Mouse (Mus musculus): ENCODE results near the gene Npff.
A peak's percentile ranks its signal among the peaks of the same experiment; 100 is the strongest.

The Npff gene

GRCm38 (mm10) chr15:102521480-102521879 lies 3.3 kb downstream of the Npff start:
- no peak for ATAC-seq (ENCODE audit: insufficient number of reproducible peaks, low FRiP score, low TSS enrichment)

- ATAC-seq (ENCODE audit: insufficient number of reproducible peaks, low FRiP score, low TSS enrichment): no peak
These were observed 4.3 kb downstream of the Npff start for GRCm38 (mm10) chr15:102520416-102520815.

GRCm38 (mm10) chr15:102519211-102520141 lies 5.3 kb downstream of the Npff start:
- no peak for ATAC-seq (ENCODE audit: insufficient number of reproducible peaks, low FRiP score, low TSS enrichment)

GRCm38 (mm10) chr15:102518859-102519201 lies 5.9 kb downstream of the Npff start:
- ATAC-seq (ENCODE audit: insufficient number of reproducible peaks, low FRiP score, low TSS enrichment): no peak

GRCm38 (mm10) chr15:102517976-102518858 lies 6.5 kb downstream of the Npff start, which contains the start of gene Tarbp2:
Gene Tarbp2, plus strand, starts transcription at chr15:102518192.
- peak; percentile 88 for ATAC-seq (ENCODE audit: insufficient number of reproducible peaks, low FRiP score, low TSS enrichment)

GRCm38 (mm10) chr15:102517631-102517975 lies 7.1 kb downstream of the Npff start:
- no peak for ATAC-seq (ENCODE audit: insufficient number of reproducible peaks, low FRiP score, low TSS enrichment)

- peak; percentile 11; the same call in 1 of the 2 replicates for ATAC-seq (ENCODE audit: insufficient number of reproducible peaks, low FRiP score, low TSS enrichment)
These were observed 7.9 kb downstream of the Npff start, which contains the start of gene Map3k12 for GRCm38 (mm10) chr15:102516728-102517404. Gene Map3k12, minus strand, starts transcription at chr15:102517064.

- ATAC-seq (ENCODE audit: insufficient number of reproducible peaks, low FRiP score, low TSS enrichment): no peak
These were observed 8.4 kb downstream of the Npff start for GRCm38 (mm10) chr15:102516293-102516692.

GRCm38 (mm10) chr15:102515791-102516190 lies 9.0 kb downstream of the Npff start:
- no peak for ATAC-seq (ENCODE audit: insufficient number of reproducible peaks, low FRiP score, low TSS enrichment)

GRCm38 (mm10) chr15:102515261-102515660 lies 9.5 kb downstream of the Npff start:
- no peak for ATAC-seq (ENCODE audit: insufficient number of reproducible peaks, low FRiP score, low TSS enrichment)

- ATAC-seq (ENCODE audit: insufficient number of reproducible peaks, low FRiP score, low TSS enrichment): no peak
These were observed 11.7 kb downstream of the Npff start for GRCm38 (mm10) chr15:102513004-102513403.

- no peak for ATAC-seq (ENCODE audit: insufficient number of reproducible peaks, low FRiP score, low TSS enrichment)
These were observed 12.3 kb downstream of the Npff start for GRCm38 (mm10) chr15:102512471-102512870.

- ATAC-seq (ENCODE audit: insufficient number of reproducible peaks, low FRiP score, low TSS enrichment): no peak
These were observed 12.7 kb downstream of the Npff start for GRCm38 (mm10) chr15:102512010-102512409.

- no peak for ATAC-seq (ENCODE audit: insufficient number of reproducible peaks, low FRiP score, low TSS enrichment)
These were observed 13.4 kb downstream of the Npff start for GRCm38 (mm10) chr15:102511285-102511833.

- peak; percentile 72 for ATAC-seq (ENCODE audit: insufficient number of reproducible peaks, low FRiP score, low TSS enrichment)
These were observed 14.0 kb downstream of the Npff start for GRCm38 (mm10) chr15:102510590-102511284.

GRCm38 (mm10) chr15:102510110-102510509 lies 14.6 kb downstream of the Npff start:
- 0 out of 2 replicates have a peak, but pooled peaks have one; percentile 11 for ATAC-seq (ENCODE audit: insufficient number of reproducible peaks, low FRiP score, low TSS enrichment)

- no peak for ATAC-seq (ENCODE audit: insufficient number of reproducible peaks, low FRiP score, low TSS enrichment)
These were observed 16.4 kb downstream of the Npff start for GRCm38 (mm10) chr15:102508336-102508735.

GRCm38 (mm10) chr15:102507561-102507960 lies 17.2 kb downstream of the Npff start:
- no peak for ATAC-seq (ENCODE audit: insufficient number of reproducible peaks, low FRiP score, low TSS enrichment)

- ATAC-seq (ENCODE audit: insufficient number of reproducible peaks, low FRiP score, low TSS enrichment): no peak
These were observed 17.9 kb downstream of the Npff start for GRCm38 (mm10) chr15:102506864-102507263.

GRCm38 (mm10) chr15:102506464-102506830 lies 18.3 kb downstream of the Npff start:
- no peak for ATAC-seq (ENCODE audit: insufficient number of reproducible peaks, low FRiP score, low TSS enrichment)
